Mouse (Mus musculus) E14TG2a.4 (cell line): ENCODE results near the gene Hax1.

Experiments used
- CTCF ChIP-seq: conservative IDR thresholded peaks from 2 replicates; pipeline ENCODE4 v1.5.1; 2014; ENCODE audit warnings: low read length
- NANOG ChIP-seq: IDR thresholded peaks from 2 replicates; pipeline ENCODE4 v1.6.1; 2014; ENCODE audit warnings: borderline replicate concordance, low read length, mixed read lengths
- POU5F1 ChIP-seq: IDR thresholded peaks from 2 replicates; pipeline ENCODE4 v1.6.1; 2014; ENCODE audit warnings: low read length, borderline replicate concordance

- TF ChIP-seq CTCF (no peak), POU5F1 (no peak), NANOG (no peak)
Measured at GRCm38 (mm10) chr3:89999090-89999489, 510 bp upstream of the Hax1 start.
